Mouse (Mus musculus) ES-Bruce4 (cell line): ENCODE measurements around the gene Gm10354.
"Not testable (repeated sequence)": the region's sequence is repeated elsewhere in the genome, so short reads cannot be mapped to it uniquely, and the experiment has no call there.

Experiments
- CTCF ChIP-seq: IDR thresholded peaks from one replicate; pipeline ENCODE4 v1.8.1; 2011; ENCODE audit warnings: low read depth, low read length
- POLR2A ChIP-seq: IDR thresholded peaks from one replicate; pipeline ENCODE4 v1.8.1; 2011; ENCODE audit warnings: low read length; ENCODE audit not compliant: insufficient read depth

- not testable (repeated sequence) for TF ChIP-seq POLR2A, CTCF
Observed at GRCm38 (mm10) chr5:15010639-15011582, 32.2 kb upstream of the Gm10354 start.
